Mouse (Mus musculus) neural tube, embryonic 13.5 days (tissue): ENCODE results near the gene Dgkg. TPM values are rescaled to one million over a fixed set of nuclear protein-coding genes. Genes with fewer than 3 reads are reported as not detected.
A peak's percentile ranks its signal among the peaks of the same experiment; 100 is the strongest.

ENCODE experiments used
- ATAC-seq: fragments of 200-750 bp; cut with Nextera tagmentation; 2 replicates; pipeline ENCODE4 v1.8.0; 2017; ENCODE audit warnings: low read depth, mild to moderate bottlenecking, moderate TSS enrichment, moderate library complexity
- H3K27ac ChIP-seq: fragments of 300-500 bp; sonication (generic); replicated peaks from 2 replicates; pipeline ENCODE4 v1.5.1; 2015; ENCODE audit warnings: moderate library complexity, mild to moderate bottlenecking, inconsistent platforms
- H3K27me3 ChIP-seq: fragments of 300-500 bp; sonication (generic); 2 replicates; pipeline ENCODE4 v1.6.1; 2015; ENCODE audit warnings: mild to moderate bottlenecking, inconsistent platforms
- H3K36me3 ChIP-seq: fragments of 300-500 bp; sonication (generic); 2 replicates; pipeline ENCODE4 v1.6.1; 2015; ENCODE audit warnings: mild to moderate bottlenecking, inconsistent platforms
- H3K4me1 ChIP-seq: fragments of 300-500 bp; sonication (generic); replicated peaks from 2 replicates; pipeline ENCODE4 v1.6.1; 2015; ENCODE audit warnings: inconsistent platforms
- H3K4me2 ChIP-seq: fragments of 300-500 bp; sonication (generic); 2 replicates; pipeline ENCODE4 v1.6.1; 2015; ENCODE audit warnings: inconsistent platforms, mild to moderate bottlenecking, moderate library complexity
- H3K4me3 ChIP-seq: fragments of 300-500 bp; sonication (generic); 2 replicates; pipeline ENCODE4 v1.5.1; 2015; ENCODE audit warnings: mild to moderate bottlenecking, inconsistent platforms
- H3K9ac ChIP-seq: fragments of 300-500 bp; sonication (generic); 2 replicates; pipeline ENCODE4 v1.6.1; 2015; ENCODE audit warnings: moderate library complexity, mild to moderate bottlenecking, inconsistent platforms
- H3K9me3 ChIP-seq: fragments of 300-500 bp; sonication (generic); 2 replicates; pipeline ENCODE4 v1.6.1; 2016; ENCODE audit warnings: inconsistent platforms
- WGBS: fragments of 180-500 bp; shearing (Covaris S2); methylation state at CpG from one replicate; pipeline ENCODE4 v1.1.7; 2015; 5-methylcytosine and 5-hydroxymethylcytosine counted together
- polyA plus RNA-seq: library from polyadenylated mRNA; unstranded; fragments of >200 nt; fragmentation: Nextera tagmentation; extraction: Ambion mirVana; gene quantifications from 2 replicates; pipeline ENCODE4 v1.2.1, GENCODE M21; 2015

Dgkg gene
- polyA plus RNA-seq: 0.61 and 0.82 TPM in 2 replicates

DNA sequence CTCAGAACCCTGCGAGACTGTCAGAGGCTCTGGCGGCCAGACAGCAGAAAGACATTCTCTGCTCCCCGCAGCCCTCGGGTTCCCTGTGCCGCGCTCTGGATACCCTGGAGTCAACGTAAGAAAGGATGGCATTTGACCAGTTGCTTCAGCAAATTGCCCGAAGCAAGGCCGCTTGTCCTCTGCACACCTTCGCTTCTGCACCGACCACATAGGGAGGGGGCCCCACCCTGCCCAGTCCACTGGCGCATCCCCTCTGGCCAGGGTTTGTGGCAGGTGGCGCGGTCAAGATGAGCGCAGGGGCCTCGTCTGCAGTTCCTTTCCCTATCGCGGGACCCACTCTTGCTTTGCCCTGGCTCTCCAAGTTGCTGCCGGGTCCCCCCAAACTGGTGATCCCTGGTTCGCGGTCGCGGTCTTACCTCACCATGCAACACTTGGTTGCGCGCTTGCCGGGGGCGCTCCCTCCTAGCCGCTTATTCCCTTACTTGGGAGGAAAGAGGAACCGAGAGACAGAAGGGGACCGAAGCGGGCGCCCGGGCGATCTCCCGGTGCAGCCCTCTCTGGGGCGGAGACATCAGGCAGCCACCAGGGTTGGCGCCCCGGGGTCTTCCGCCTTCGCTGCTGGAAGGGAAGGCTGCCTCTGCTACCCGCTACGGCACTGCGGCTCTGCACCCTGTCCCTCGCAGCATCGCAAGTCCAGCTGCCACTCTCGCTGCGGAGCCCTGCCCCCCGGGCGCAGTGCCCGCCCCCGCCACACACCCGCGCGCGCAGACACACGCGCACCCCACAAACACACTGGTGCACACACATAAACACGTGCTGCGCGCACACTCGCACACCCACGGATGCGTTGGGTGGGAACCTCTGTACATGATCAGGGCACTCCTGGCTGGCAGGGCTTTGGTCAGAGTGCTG, at the start of gene Dgkg:
Gene Dgkg, minus strand, starts transcription at position 689 of the 912 bp plus-strand sequence.
- H3K4me3 ChIP-seq: peak within 1 kb of the TSS; percentile 51
- WGBS: 1% methylated on average over 62 of the region's 63 CpGs
- H3K9ac ChIP-seq: peak within 1 kb of the TSS; percentile 66
- H3K27me3 ChIP-seq: peaks cover 47% of the 10 kb centered on the region
- H3K4me1 ChIP-seq: peaks cover 18% of the 10 kb centered on the region
- peak within 1 kb of the TSS; percentile 78 for H3K4me2 ChIP-seq
- no peaks in the 10 kb centered on the region for H3K36me3 ChIP-seq
- no peak within 1 kb of the TSS for H3K27ac ChIP-seq
- ATAC-seq: peak; percentile 75
- no peaks in the 10 kb centered on the region for H3K9me3 ChIP-seq

GRCm38 (mm10) chr16:22704946-22705345, 47.9 kb upstream of the Dgkg start:
- 57% methylated on average over 6 of the region's 6 CpGs for WGBS
- H3K4me2 ChIP-seq: no peak overlapping the region
- H3K9ac ChIP-seq: no peak overlapping the region
- no peaks in the 10 kb centered on the region for H3K36me3 ChIP-seq
- ATAC-seq: no peak
- H3K9me3 ChIP-seq: no peaks in the 10 kb centered on the region
- H3K4me3 ChIP-seq: no peak overlapping the region
- H3K27ac ChIP-seq: no peak overlapping the region
- H3K4me1 ChIP-seq: no peaks in the 10 kb centered on the region
- no peaks in the 10 kb centered on the region for H3K27me3 ChIP-seq

DNA sequence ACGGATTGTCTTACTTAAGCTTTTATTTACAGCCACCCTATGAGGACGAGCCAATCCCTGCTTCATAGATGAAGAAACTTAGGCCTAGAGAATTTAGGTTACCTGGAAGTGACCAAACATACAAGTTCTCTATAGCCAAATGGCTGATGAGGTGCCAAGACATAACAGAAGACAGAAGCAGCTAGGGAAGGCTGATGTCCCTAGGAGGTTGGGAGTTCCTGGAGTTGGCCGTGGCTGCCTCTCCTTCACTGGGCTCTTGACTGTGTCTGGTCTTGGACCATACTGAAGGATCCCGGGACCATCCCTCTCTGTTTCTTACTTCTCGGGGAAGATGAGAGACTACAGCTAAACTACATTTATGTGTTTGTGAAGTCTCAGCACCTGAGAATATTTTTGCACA, 47.1 kb upstream of the Dgkg start:
- no peaks in the 10 kb centered on the region for H3K27me3 ChIP-seq
- 92% methylated on average over 5 of the region's 5 CpGs for WGBS
- no peak overlapping the region for H3K4me3 ChIP-seq
- H3K36me3 ChIP-seq: no peaks in the 10 kb centered on the region
- H3K9ac ChIP-seq: no peak overlapping the region
- no peak for ATAC-seq
- no peak overlapping the region for H3K27ac ChIP-seq
- no peaks in the 10 kb centered on the region for H3K4me1 ChIP-seq
- H3K4me2 ChIP-seq: no peak overlapping the region
- no peaks in the 10 kb centered on the region for H3K9me3 ChIP-seq

DNA sequence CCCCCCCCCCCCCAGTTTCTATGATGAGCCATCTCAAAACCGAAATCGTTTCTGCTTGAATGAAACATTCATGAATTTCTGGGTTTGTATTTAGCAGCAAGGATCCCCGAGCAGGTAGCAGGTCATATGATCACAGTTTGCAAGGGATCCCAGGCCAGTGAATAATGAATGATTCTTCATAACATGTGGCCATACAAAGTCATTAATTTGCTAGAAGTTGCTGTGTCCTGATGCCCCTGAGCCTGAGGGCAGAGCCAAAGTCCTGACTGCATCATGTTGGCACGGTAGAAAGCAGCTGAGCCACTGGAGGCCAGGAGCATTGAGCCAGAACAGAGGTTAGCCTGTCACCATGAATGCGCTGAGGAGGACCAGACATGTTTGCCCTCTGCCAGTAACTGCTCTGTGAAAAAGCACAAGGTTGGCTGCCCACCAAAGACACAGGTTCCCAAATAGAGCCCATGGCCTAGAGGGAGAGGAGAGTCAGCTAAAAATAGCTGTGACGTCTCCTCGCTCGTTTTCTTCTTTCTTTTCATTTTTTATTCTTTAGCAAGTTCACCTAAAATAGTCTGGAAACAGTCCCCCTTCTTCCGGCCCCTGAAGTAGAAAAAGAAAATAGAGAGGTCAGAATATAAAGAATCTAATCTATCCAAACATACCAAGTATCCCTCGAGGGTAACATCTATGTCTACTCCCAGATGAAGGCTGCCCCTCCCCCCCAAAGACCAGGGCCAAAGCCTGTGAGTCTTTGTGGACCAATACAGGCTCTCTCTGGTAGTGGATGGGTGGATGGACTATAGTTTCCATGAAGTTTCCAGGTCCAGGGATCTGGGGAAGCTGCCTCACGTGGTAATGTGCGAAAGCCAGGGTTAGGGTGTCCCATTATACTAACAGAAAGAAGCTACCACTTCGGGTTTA, 42.1 kb upstream of the Dgkg start:
- WGBS: 80% methylated on average over 13 of the region's 13 CpGs
- ATAC-seq: no peak
- Histone ChIP-seq H3K9me3 (no peaks in the 10 kb centered on the region), H3K4me1 (no peaks in the 10 kb centered on the region), H3K9ac (no peak overlapping the region), H3K4me3 (no peak overlapping the region), H3K27me3 (no peaks in the 10 kb centered on the region), H3K4me2 (no peak overlapping the region), H3K27ac (no peak overlapping the region), H3K36me3 (no peaks in the 10 kb centered on the region)

DNA sequence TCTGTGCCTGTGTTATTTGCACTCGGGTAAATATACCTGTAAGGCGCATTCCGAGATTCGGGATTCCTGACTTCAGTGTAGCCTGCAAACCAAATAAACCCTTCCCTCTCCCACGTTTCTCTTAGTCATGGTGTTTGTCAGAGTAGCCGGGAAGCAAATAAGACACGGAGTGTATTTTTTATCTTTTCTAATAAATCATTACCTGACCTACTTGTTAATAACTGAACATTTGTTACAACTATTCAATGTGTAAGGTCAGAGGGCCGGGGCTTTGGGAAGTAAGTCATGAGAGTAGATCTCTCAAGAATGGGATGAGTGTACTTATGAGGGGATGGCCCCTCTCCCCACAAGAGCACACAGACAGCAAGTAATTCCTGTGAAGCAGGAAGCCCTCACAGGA, 41.1 kb upstream of the Dgkg start:
- Histone ChIP-seq H3K36me3 (no peaks in the 10 kb centered on the region), H3K4me1 (no peaks in the 10 kb centered on the region), H3K4me2 (no peak overlapping the region), H3K27me3 (no peaks in the 10 kb centered on the region), H3K27ac (no peak overlapping the region), H3K9ac (no peak overlapping the region), H3K4me3 (no peak overlapping the region), H3K9me3 (no peaks in the 10 kb centered on the region)
- 84% methylated on average over 8 of the region's 8 CpGs for WGBS
- no peak for ATAC-seq

GRCm38 (mm10) chr16:22689622-22690021, 32.6 kb upstream of the Dgkg start:
- no peaks in the 10 kb centered on the region for H3K27me3 ChIP-seq
- WGBS: 92% methylated on average over 2 of the region's 2 CpGs
- no peaks in the 10 kb centered on the region for H3K4me1 ChIP-seq
- H3K9ac ChIP-seq: no peak overlapping the region
- H3K9me3 ChIP-seq: no peaks in the 10 kb centered on the region
- H3K4me3 ChIP-seq: no peak overlapping the region
- no peaks in the 10 kb centered on the region for H3K36me3 ChIP-seq
- H3K27ac ChIP-seq: no peak overlapping the region
- ATAC-seq: no peak
- no peak overlapping the region for H3K4me2 ChIP-seq

DNA sequence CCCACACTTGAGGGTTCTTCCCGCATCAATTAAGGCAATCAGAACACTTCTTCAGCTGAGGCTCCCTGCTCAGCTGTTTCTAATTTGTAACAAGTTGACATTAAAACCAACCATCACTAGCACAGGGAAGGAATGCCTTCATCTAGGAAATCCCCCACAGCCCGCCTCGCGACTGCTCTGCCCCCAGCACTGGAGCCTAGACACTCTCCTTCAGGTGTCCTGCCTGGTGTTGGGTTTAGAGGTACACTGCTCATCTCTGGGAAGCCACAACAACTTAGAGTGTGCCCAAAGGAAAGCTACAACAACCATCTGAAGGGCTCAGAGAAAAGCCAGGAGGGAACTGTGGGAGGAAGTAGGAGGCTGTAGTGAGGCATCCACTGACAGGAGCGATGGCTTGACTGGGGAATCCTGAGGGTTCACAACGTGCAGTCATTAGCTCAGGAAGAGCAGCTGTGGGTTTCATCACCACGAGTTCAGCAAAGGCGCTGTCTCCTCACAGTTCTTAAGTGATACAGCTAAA, 30.8 kb upstream of the Dgkg start:
- Histone ChIP-seq H3K27me3 (no peaks in the 10 kb centered on the region), H3K9me3 (no peaks in the 10 kb centered on the region), H3K4me1 (no peaks in the 10 kb centered on the region), H3K4me3 (no peak overlapping the region), H3K9ac (no peak overlapping the region), H3K4me2 (no peak overlapping the region), H3K27ac (no peak overlapping the region), H3K36me3 (no peaks in the 10 kb centered on the region)
- ATAC-seq: no peak
- 89% methylated on average over 8 of the region's 8 CpGs for WGBS

DNA sequence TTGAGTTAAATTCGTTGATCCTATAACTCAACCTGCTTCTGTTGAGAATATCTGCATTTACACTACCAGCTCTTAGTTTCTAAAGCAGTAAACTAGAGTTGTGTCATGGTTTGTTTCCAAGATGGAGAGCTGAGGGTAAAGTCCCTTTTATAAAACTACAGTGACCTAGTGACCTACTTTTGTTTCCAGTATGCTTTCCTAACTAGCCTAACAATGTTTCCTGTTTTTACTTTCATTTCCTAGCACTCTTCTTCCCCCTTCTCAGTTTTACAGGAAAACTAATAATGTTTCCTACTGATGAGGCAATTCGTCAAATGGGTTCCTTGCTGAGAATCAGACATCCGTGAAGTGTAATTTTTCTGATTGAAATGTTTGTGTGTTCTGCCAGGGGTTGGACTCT, 26.6 kb upstream of the Dgkg start:
- WGBS: 85% methylated on average over 3 of the region's 3 CpGs
- no peak overlapping the region for H3K4me2 ChIP-seq
- H3K4me1 ChIP-seq: no peaks in the 10 kb centered on the region
- H3K36me3 ChIP-seq: no peaks in the 10 kb centered on the region
- no peak overlapping the region for H3K27ac ChIP-seq
- no peak overlapping the region for H3K9ac ChIP-seq
- no peaks in the 10 kb centered on the region for H3K9me3 ChIP-seq
- no peak overlapping the region for H3K4me3 ChIP-seq
- ATAC-seq: no peak
- H3K27me3 ChIP-seq: no peaks in the 10 kb centered on the region

- no peak overlapping the region for H3K4me2 ChIP-seq
- no peaks in the 10 kb centered on the region for H3K36me3 ChIP-seq
- H3K27ac ChIP-seq: no peak overlapping the region
- H3K27me3 ChIP-seq: no peaks in the 10 kb centered on the region
- H3K4me3 ChIP-seq: no peak overlapping the region
- no peaks in the 10 kb centered on the region for H3K9me3 ChIP-seq
- no peak overlapping the region for H3K9ac ChIP-seq
- no peaks in the 10 kb centered on the region for H3K4me1 ChIP-seq
- no peak for ATAC-seq
Measured at GRCm38 (mm10) chr16:22682727-22683126, 25.7 kb upstream of the Dgkg start.

- no peaks in the 10 kb centered on the region for H3K36me3 ChIP-seq
- ATAC-seq: no peak
- WGBS: 71% methylated on average over 3 of the region's 3 CpGs
Measured at GRCm38 (mm10) chr16:22679641-22680040, 22.6 kb upstream of the Dgkg start.

DNA sequence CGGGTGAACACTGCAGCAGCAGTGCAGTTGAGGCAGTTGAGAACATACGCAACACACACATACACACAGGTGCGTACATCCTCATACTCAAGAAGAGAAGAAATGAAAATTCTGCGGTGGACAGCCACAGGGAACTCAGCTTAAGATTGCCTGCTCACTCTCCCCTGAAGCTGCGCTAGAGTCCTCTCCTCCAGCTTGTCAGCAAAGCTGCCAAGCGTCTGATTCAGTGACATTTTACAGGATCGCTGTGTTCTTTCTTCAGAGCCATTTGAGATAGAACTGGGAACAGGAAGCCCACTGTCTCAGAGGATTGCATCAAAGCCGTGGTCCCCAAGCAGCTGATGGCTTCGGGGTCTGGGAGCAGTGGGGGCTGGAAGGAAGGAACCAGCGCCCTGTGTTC, 17.6 kb upstream of the Dgkg start:
- H3K27ac ChIP-seq: no peak overlapping the region
- 89% methylated on average over 10 of the region's 10 CpGs for WGBS
- no peak overlapping the region for H3K4me3 ChIP-seq
- no peaks in the 10 kb centered on the region for H3K27me3 ChIP-seq
- H3K36me3 ChIP-seq: no peaks in the 10 kb centered on the region
- H3K4me2 ChIP-seq: no peak overlapping the region
- no peaks in the 10 kb centered on the region for H3K9me3 ChIP-seq
- no peaks in the 10 kb centered on the region for H3K4me1 ChIP-seq
- no peak overlapping the region for H3K9ac ChIP-seq
- ATAC-seq: no peak

More at GRCm38 (mm10) chr16:22679641-22680040, 22.6 kb upstream of the Dgkg start:
- Histone ChIP-seq H3K27me3 (no peaks in the 10 kb centered on the region), H3K9ac (no peak overlapping the region), H3K9me3 (no peaks in the 10 kb centered on the region), H3K4me3 (no peak overlapping the region), H3K27ac (no peak overlapping the region), H3K4me2 (no peak overlapping the region), H3K4me1 (no peaks in the 10 kb centered on the region)

DNA sequence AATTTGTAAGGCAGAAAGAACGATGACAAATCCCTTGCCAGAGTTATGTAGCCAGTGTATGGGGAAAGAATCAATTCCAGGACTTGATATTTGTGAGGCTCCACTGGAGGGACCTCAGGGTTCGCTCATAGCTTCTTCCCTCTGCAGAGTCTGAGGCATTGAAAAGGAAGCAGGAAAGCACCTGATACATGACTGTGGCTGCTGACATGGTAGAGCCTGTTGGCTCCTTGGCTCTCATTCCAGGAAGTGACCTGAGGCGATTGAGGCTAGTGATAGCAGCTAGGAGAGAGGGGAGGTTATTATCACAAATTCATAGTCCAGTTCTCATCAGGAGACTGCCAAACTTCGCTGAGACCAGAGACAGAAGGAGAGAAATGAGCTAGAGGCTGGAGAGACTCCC, 17.1 kb upstream of the Dgkg start:
- H3K27ac ChIP-seq: no peak overlapping the region
- H3K4me3 ChIP-seq: no peak overlapping the region
- no peaks in the 10 kb centered on the region for H3K27me3 ChIP-seq
- no peak overlapping the region for H3K9ac ChIP-seq
- no peak overlapping the region for H3K4me2 ChIP-seq
- no peaks in the 10 kb centered on the region for H3K9me3 ChIP-seq
- no peaks in the 10 kb centered on the region for H3K4me1 ChIP-seq
- no peaks in the 10 kb centered on the region for H3K36me3 ChIP-seq
- 79% methylated on average over 4 of the region's 4 CpGs for WGBS
- ATAC-seq: no peak
